Mouse (Mus musculus): ENCODE measurements around the gene Prss57.
"Not testable (repeated sequence)": the region's sequence is repeated elsewhere in the genome, so short reads cannot be mapped to it uniquely, and the experiment has no call there.

Prss57 gene

GRCm38 (mm10) chr10:79759675-79760074, 31.1 kb downstream of the Prss57 start:
- in situ Hi-C loops (cut with MboI, MseI), result not testable (repeated sequence)

DNA sequence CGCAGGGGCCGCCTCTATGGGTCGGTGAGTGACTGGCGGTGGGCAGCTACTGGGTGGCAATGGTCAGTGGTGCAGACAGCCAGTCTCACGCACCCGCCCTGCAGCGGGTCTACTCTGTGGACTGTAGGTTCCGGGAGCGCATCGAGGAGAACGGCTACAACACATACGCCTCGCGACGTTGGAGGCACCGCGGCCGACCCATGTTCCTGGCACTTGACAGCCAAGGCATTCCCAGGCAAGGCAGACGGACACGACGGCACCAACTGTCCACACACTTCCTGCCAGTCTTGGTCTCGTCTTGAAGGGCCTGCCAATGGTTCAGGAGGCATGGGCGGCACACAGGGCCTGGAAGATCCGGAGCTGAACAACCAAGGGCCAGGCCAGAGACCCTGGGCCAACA, 34.1 kb downstream of the Prss57 start:
- in situ Hi-C loops (cut with MboI, MseI), result no loop called here

- in situ Hi-C loops (cut with MboI, MseI), result no loop called here
Measured at GRCm38 (mm10) chr10:79755854-79756253, 34.9 kb downstream of the Prss57 start.

- in situ Hi-C loops (cut with MboI, MseI), result no loop called here
Measured at GRCm38 (mm10) chr10:79754856-79755516, 35.8 kb downstream of the Prss57 start, which contains the start of gene Fgf22. Fgf22 (plus strand) TSS chr10:79755076.

GRCm38 (mm10) chr10:79748496-79748895, 42.3 kb downstream of the Prss57 start:
- in situ Hi-C loops (cut with MboI, MseI), result no loop called here

DNA sequence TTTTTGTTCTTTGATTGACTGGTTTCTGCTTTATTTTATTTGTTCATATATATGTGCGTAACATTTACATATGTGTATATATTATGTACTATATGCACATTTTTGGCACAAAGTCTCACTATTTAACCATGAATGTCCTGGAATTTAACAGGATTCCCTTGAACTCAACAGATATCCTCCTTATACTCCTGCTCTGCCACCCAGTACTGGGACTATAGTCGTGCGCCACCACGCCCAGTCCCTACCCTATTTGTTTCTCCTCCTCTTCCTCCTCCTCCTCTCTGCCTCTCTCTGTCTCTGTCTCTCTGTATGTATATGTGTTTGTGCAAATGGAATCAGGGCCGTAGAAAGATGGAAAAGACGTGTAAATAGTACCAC, 44.0 kb downstream of the Prss57 start:
- in situ Hi-C loops (cut with MboI, MseI), result no loop called here

DNA sequence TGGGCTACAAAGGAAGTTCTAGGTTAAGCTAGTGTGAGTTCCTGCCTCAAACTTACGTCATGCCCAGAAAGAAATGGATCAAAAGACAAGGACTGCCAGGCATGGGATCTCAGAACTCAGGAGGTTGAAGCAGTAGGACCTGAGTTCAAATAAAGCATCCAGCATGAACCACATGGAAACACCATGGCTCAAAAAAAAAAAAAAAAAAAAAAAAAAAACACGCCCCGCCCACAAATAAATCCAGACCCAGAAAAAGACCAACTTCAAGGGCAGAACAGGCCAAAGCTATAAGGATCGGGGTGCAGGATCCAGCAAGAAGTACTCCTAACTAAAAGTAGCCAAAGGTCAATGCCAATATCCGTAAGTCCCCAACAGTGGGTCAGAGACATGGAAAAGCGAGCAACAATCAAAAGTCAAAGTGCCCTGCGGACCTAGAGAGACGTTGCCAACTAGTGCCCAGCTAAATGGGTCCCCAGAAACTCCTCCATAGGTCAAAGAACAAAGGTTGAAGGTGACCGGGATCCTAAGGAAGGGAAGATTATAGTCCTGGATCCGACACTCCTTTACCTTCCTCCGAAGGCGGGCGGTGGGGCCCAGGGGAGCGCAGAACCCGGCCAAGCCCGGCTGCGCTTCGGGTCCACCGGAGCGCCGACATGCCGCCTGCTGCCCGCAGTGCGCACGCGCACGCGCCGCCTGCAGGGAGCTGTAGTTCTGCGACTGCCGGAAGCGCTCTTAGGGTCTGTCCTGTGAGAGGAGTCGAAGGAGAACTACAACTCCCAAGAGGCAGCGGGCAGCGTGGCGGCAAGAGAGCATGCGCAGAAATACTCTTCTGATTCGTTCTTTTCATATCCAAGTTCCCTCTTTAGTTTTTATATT, 44.6 kb downstream of the Prss57 start, which contains the start of gene Polrmt:
TSS of gene Polrmt (minus strand) at position 684 of the 876 bp plus-strand sequence.
- in situ Hi-C loops (cut with MboI, MseI), result no loop called here

GRCm38 (mm10) chr10:79745411-79745810, 45.4 kb downstream of the Prss57 start:
- in situ Hi-C loops (cut with MboI, MseI), result no loop called here

GRCm38 (mm10) chr10:79743650-79744365, 47.0 kb downstream of the Prss57 start:
- in situ Hi-C loops (cut with MboI, MseI), result no loop called here

- in situ Hi-C loops (cut with MboI, MseI), result no loop called here
Measured at GRCm38 (mm10) chr10:79743161-79743560, 47.6 kb downstream of the Prss57 start.

GRCm38 (mm10) chr10:79740863-79741262, 49.9 kb downstream of the Prss57 start:
- in situ Hi-C loops (cut with MboI, MseI), result no loop called here

GRCm38 (mm10) chr10:79739234-79739633, 51.5 kb downstream of the Prss57 start:
- in situ Hi-C loops (cut with MboI, MseI), result no loop called here

DNA sequence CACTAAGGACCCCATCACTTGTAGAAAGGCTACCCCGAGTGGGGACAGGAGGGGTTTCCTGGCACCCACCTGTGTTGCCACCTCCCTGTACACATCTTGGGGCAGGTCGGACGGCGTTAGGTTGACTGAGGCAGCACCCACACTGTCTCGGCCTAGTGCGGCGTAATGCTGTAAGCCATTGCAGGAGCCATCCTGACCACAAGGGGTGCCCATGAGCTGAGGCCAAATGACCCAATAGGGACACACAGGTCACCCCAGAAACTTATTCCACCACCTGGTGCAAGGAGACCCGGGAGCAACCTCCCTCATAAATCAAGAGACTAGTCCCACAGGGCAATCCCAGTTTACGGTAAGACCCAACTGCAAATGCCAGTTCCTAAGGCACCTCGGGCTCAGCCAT, 52.5 kb downstream of the Prss57 start:
- in situ Hi-C loops (cut with MboI, MseI), result no loop called here

DNA sequence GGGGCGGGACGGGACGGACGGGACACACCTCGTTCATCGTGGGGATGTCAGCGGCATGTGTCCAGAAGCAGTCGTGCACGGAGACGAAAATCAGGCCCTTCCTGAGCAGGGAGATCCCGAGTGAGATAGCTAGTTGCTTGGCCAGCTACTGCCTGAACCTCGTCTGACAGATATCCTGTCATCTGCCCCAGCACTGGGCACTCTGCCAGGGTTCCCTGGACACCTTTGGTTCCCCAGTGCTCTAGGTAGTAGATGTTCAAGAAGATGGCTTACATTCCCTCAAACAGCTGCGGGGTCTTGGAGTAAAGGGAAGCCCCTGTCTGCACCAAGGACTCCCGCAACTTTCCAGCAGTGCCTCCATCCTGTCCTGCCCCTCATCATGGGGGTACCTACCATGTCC, 54.1 kb downstream of the Prss57 start:
- in situ Hi-C loops (cut with MboI, MseI), result no loop called here

DNA sequence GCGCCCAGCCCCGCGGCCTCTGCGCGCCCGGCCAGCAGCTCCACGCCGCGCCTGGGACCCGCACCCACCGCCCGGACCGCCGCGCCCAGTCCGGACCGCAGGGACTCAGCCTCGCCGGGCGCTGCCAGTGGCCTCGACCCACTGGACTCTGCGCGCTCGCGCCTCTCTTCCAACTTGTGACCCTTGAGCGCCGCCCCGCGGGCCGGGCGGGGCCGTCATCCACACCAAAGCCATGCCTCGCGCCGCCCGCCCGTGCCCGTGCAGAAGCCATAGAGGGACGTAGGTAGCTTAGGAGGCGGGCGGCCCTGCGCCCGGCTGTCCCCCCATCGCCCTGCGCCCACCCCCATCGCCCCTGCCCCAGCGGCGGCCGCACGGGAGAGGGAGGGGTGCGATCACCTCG, 55.4 kb downstream of the Prss57 start:
- in situ Hi-C loops (cut with MboI, MseI), result no loop called here

- in situ Hi-C loops (cut with MboI, MseI), result no loop called here
Measured at GRCm38 (mm10) chr10:79733847-79734246, 56.9 kb downstream of the Prss57 start.

DNA sequence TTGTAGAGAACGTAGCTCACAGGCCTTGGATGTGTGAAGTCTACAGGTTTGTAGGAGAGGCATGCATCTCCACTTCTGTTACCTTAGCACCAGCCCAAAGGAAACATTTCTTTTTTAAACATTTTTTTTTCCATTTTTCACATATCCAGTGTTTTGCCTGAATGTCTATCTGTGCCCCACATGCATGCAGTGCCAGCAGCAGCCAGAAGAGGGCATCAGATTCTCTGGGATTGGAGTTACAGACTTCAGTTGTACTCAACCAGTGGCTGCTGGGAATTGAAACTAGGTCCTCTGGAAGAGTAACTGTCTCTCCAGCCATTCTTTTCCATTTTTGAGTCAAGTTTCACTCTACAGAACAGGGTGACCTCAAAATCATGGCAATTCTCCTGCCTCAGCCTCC, 58.3 kb downstream of the Prss57 start:
- in situ Hi-C loops (cut with MboI, MseI), result no loop called here
